Mouse (Mus musculus) stomach, postnatal 0 days (tissue): Measurements from ENCODE around the gene Qsox1.

Source experiments
- CTCF ChIP-seq: IDR thresholded peaks from 2 replicates; pipeline ENCODE4 v1.5.1; 2016; ENCODE audit warnings: antibody characterized with exemption, low read depth, mild to moderate bottlenecking, moderate library complexity
- EP300 ChIP-seq: optimal IDR thresholded peaks from 2 replicates; pipeline ENCODE3; 2016; ENCODE audit warnings: antibody characterized with exemption

DNA sequence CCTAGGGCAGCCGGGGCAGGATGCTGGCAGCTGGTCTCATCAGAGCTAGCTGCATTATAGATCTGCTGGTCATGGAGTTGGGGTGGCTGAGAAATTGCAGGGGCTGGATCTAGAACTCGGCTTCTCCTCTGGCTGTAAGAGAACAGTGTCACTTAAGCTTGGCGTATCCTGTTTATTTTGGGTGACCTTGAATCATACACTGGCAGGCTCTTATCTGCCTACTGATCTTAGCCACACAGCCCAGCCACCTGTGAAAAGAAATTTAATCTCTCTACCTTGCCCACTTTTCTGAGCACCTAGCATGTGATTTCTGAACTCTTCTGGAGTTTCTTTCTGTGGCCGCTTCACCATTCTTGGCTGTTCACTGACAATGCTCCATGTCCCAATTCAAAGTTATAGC is 30.8 kb upstream of the Qsox1 start:
- TF ChIP-seq CTCF = no peak
- no peak for TF ChIP-seq EP300
